Mouse (Mus musculus): ENCODE measurements at regions not wholly inside any gene's neighbourhood (a gene's known extent, or its start where the extent isn't known, plus 50 kb on each side); places are given as distances from the start of the nearest gene placed in this dataset.

GRCm38 (mm10) chr10:124320191-124321110, 1056.7 kb downstream of the Fam19a2 start:
- Histone ChIP-seq H3K4me1 (ENCODE audit: control insufficient read depth, insufficient read depth) (no peaks in the 10 kb centered on the region), H3K27ac (ENCODE audit: low read depth) (no peak overlapping the region), H3K9me3 (replicated peaks; ENCODE audit: control insufficient read depth, low read length) (no peaks in the 10 kb centered on the region), H3K9ac (replicated peaks; ENCODE audit: low read depth, low read length) (no peak overlapping the region), H3K36me3 (replicated peaks; ENCODE audit: control insufficient read depth, insufficient read depth, low read length) (no peaks in the 10 kb centered on the region), H3K4me2 (ENCODE audit: low read depth, low read length) (no peak overlapping the region), H3K27me3 (ENCODE audit: control insufficient read depth, insufficient read depth, low read length) (no peaks in the 10 kb centered on the region), H3K4me3 (ENCODE audit: low read depth, low read length) (no peak overlapping the region)
- WGBS, result 79% methylated on average over 8 of the region's 8 CpGs
- no peak for ATAC-seq (ENCODE audit: insufficient read depth, low read depth)
- TF ChIP-seq CTCF (IDR thresholded peaks at IDR 0.05; ENCODE audit: low read depth) (no peak), EP300 (IDR thresholded peaks at IDR 0.05; ENCODE audit: low read depth) (no peak)
- DNase-seq (ENCODE audit: low spot score), result no peak

GRCm38 (mm10) chr10:124332491-124332890, 1056.8 kb downstream of the Slc16a7 start:
- Histone ChIP-seq H3K9ac (replicated peaks; ENCODE audit: low read depth, low read length) (no peak overlapping the region), H3K4me1 (ENCODE audit: control insufficient read depth, insufficient read depth) (no peaks in the 10 kb centered on the region), H3K36me3 (replicated peaks; ENCODE audit: control insufficient read depth, insufficient read depth, low read length) (no peaks in the 10 kb centered on the region), H3K4me3 (ENCODE audit: low read depth, low read length) (no peak overlapping the region), H3K27me3 (ENCODE audit: control insufficient read depth, insufficient read depth, low read length) (no peaks in the 10 kb centered on the region), H3K27ac (ENCODE audit: low read depth) (no peak overlapping the region), H3K9me3 (replicated peaks; ENCODE audit: control insufficient read depth, low read length) (no peaks in the 10 kb centered on the region), H3K4me2 (ENCODE audit: low read depth, low read length) (no peak overlapping the region)
- ATAC-seq (ENCODE audit: insufficient read depth, low read depth) (no peak), DNase-seq (ENCODE audit: low spot score) (no peak)
- 77% methylated on average over 1 of the region's 1 CpGs for WGBS
- no peak for TF ChIP-seq EP300 (IDR thresholded peaks at IDR 0.05; ENCODE audit: low read depth)
- TF ChIP-seq CTCF (IDR thresholded peaks at IDR 0.05; ENCODE audit: low read depth), result no peak

GRCm38 (mm10) chr10:124338923-124339322, 1050.3 kb downstream of the Slc16a7 start:
- 82% methylated on average over 3 of the region's 3 CpGs for WGBS
- H3K9ac ChIP-seq (replicated peaks; ENCODE audit: low read depth, low read length), result no peak overlapping the region
- no peaks in the 10 kb centered on the region for H3K4me1 ChIP-seq (ENCODE audit: control insufficient read depth, insufficient read depth)
- H3K4me3 ChIP-seq (ENCODE audit: low read depth, low read length), result no peak overlapping the region
- H3K27ac ChIP-seq (ENCODE audit: low read depth), result no peak overlapping the region
- ATAC-seq (ENCODE audit: insufficient read depth, low read depth), result no peak
- no peak overlapping the region for H3K4me2 ChIP-seq (ENCODE audit: low read depth, low read length)
- no peak for TF ChIP-seq CTCF (IDR thresholded peaks at IDR 0.05; ENCODE audit: low read depth)
- TF ChIP-seq EP300 (IDR thresholded peaks at IDR 0.05; ENCODE audit: low read depth), result no peak
- no peaks in the 10 kb centered on the region for H3K27me3 ChIP-seq (ENCODE audit: control insufficient read depth, insufficient read depth, low read length)
- H3K36me3 ChIP-seq (replicated peaks; ENCODE audit: control insufficient read depth, insufficient read depth, low read length), result no peaks in the 10 kb centered on the region
- H3K9me3 ChIP-seq (replicated peaks; ENCODE audit: control insufficient read depth, low read length), result no peaks in the 10 kb centered on the region
- DNase-seq (ENCODE audit: low spot score), result no peak

GRCm38 (mm10) chr10:124349300-124349699, 1040.0 kb downstream of the Slc16a7 start:
- Histone ChIP-seq H3K4me3 (ENCODE audit: low read depth, low read length) (no peak overlapping the region), H3K4me1 (ENCODE audit: control insufficient read depth, insufficient read depth) (no peaks in the 10 kb centered on the region), H3K27me3 (ENCODE audit: control insufficient read depth, insufficient read depth, low read length) (no peaks in the 10 kb centered on the region), H3K9me3 (replicated peaks; ENCODE audit: control insufficient read depth, low read length) (no peaks in the 10 kb centered on the region), H3K27ac (ENCODE audit: low read depth) (no peak overlapping the region), H3K36me3 (replicated peaks; ENCODE audit: control insufficient read depth, insufficient read depth, low read length) (no peaks in the 10 kb centered on the region), H3K4me2 (ENCODE audit: low read depth, low read length) (no peak overlapping the region), H3K9ac (replicated peaks; ENCODE audit: low read depth, low read length) (no peak overlapping the region)
- 22% methylated on average over 2 of the region's 2 CpGs for WGBS
- no peak for TF ChIP-seq EP300 (IDR thresholded peaks at IDR 0.05; ENCODE audit: low read depth)
- DNase-seq (ENCODE audit: low spot score) (no peak), ATAC-seq (ENCODE audit: insufficient read depth, low read depth) (no peak)

- no peak for ATAC-seq (ENCODE audit: insufficient read depth, low read depth)
- DNase-seq (ENCODE audit: low spot score), result no peak
- Histone ChIP-seq H3K4me2 (ENCODE audit: low read depth, low read length) (no peak overlapping the region), H3K4me3 (ENCODE audit: low read depth, low read length) (no peak overlapping the region), H3K9me3 (replicated peaks; ENCODE audit: control insufficient read depth, low read length) (no peaks in the 10 kb centered on the region), H3K27ac (ENCODE audit: low read depth) (no peak overlapping the region), H3K9ac (replicated peaks; ENCODE audit: low read depth, low read length) (no peak overlapping the region), H3K27me3 (ENCODE audit: control insufficient read depth, insufficient read depth, low read length) (no peaks in the 10 kb centered on the region), H3K36me3 (replicated peaks; ENCODE audit: control insufficient read depth, insufficient read depth, low read length) (no peaks in the 10 kb centered on the region), H3K4me1 (ENCODE audit: control insufficient read depth, insufficient read depth) (no peaks in the 10 kb centered on the region)
- no peak for TF ChIP-seq CTCF (IDR thresholded peaks at IDR 0.05; ENCODE audit: low read depth)
- no peak for TF ChIP-seq EP300 (IDR thresholded peaks at IDR 0.05; ENCODE audit: low read depth)
Observed at GRCm38 (mm10) chr10:124362795-124363194, 1026.5 kb downstream of the Slc16a7 start.

GRCm38 (mm10) chr10:124370994-124371393, 1018.3 kb downstream of the Slc16a7 start:
- Histone ChIP-seq H3K36me3 (replicated peaks; ENCODE audit: control insufficient read depth, insufficient read depth, low read length) (no peaks in the 10 kb centered on the region), H3K9ac (replicated peaks; ENCODE audit: low read depth, low read length) (no peak overlapping the region), H3K4me1 (ENCODE audit: control insufficient read depth, insufficient read depth) (no peaks in the 10 kb centered on the region), H3K4me3 (ENCODE audit: low read depth, low read length) (no peak overlapping the region), H3K9me3 (replicated peaks; ENCODE audit: control insufficient read depth, low read length) (no peaks in the 10 kb centered on the region), H3K27ac (ENCODE audit: low read depth) (no peak overlapping the region), H3K27me3 (ENCODE audit: control insufficient read depth, insufficient read depth, low read length) (no peaks in the 10 kb centered on the region), H3K4me2 (ENCODE audit: low read depth, low read length) (no peak overlapping the region)
- WGBS, result 19% methylated on average over 2 of the region's 2 CpGs
- TF ChIP-seq CTCF (IDR thresholded peaks at IDR 0.05; ENCODE audit: low read depth) (no peak), EP300 (IDR thresholded peaks at IDR 0.05; ENCODE audit: low read depth) (no peak)
- 0 out of 2 replicates have a peak, but pooled peaks have one; percentile 30 for ATAC-seq (ENCODE audit: insufficient read depth, low read depth)
- DNase-seq (ENCODE audit: low spot score), result no peak
